Mouse (Mus musculus): ENCODE data around the gene Smtnl1. TPM values are rescaled to one million over a fixed set of nuclear protein-coding genes. Genes with fewer than 3 reads are reported as not detected.

The Smtnl1 gene
- polyA plus RNA-seq, 1 experiment from 2014 or later, result 0.11 TPM

GRCm38 (mm10) chr2:84859991-84860780 is 37.7 kb upstream of the Smtnl1 start:
- H3K27ac ChIP-seq (replicated peaks in 1 of 2; ENCODE audit: control insufficient read depth in 1 of 2, insufficient read depth in 1 of 2, low read depth in 2 of 2, low read length in 2 of 2), result no peak overlapping the region
- no peaks in the 10 kb centered on the region for H3K4me1 ChIP-seq (ENCODE audit: control insufficient read depth in 2 of 2, insufficient read depth in 2 of 2, low read length in 2 of 2)
- H3K4me2 ChIP-seq (ENCODE audit: low read length), result no peak overlapping the region
- no peak overlapping the region for H3K4me3 ChIP-seq (ENCODE audit: control insufficient read depth in 1 of 2, insufficient read depth in 1 of 2, low read depth in 1 of 2, low read length in 2 of 2)
- H3K9me3 ChIP-seq (ENCODE audit: control insufficient read depth, low read length), result no peaks in the 10 kb centered on the region
- 81% methylated on average over 7 of the region's 7 CpGs for WGBS
- H3K9ac ChIP-seq (ENCODE audit: low read length), result no peak overlapping the region
- ATAC-seq (ENCODE audit: insufficient number of reproducible peaks, insufficient read depth, low FRiP score, low read depth), result no peak
- peaks cover under 1% of the 10 kb centered on the region; the same call in 1 of the 2 replicates for H3K27me3 ChIP-seq (ENCODE audit: control insufficient read depth, insufficient read depth, low read length)
- H3K36me3 ChIP-seq (ENCODE audit: control insufficient read depth, insufficient read depth, low read length), result peaks cover 81% of the 10 kb centered on the region

GRCm38 (mm10) chr2:84858551-84858950 is 36.1 kb upstream of the Smtnl1 start:
- Histone ChIP-seq H3K4me3 (ENCODE audit: control insufficient read depth in 1 of 2, insufficient read depth in 1 of 2, low read depth in 1 of 2, low read length in 2 of 2) (no peak overlapping the region), H3K4me1 (ENCODE audit: control insufficient read depth in 2 of 2, insufficient read depth in 2 of 2, low read length in 2 of 2) (no peaks in the 10 kb centered on the region), H3K36me3 (ENCODE audit: control insufficient read depth, insufficient read depth, low read length) (peaks cover 93% of the 10 kb centered on the region), H3K4me2 (ENCODE audit: low read length) (no peak overlapping the region), H3K9ac (ENCODE audit: low read length) (no peak overlapping the region), H3K27me3 (ENCODE audit: control insufficient read depth, insufficient read depth, low read length) (no peaks in the 10 kb centered on the region), H3K27ac (replicated peaks in 1 of 2; ENCODE audit: control insufficient read depth in 1 of 2, insufficient read depth in 1 of 2, low read depth in 2 of 2, low read length in 2 of 2) (no peak overlapping the region), H3K9me3 (ENCODE audit: control insufficient read depth, low read length) (no peaks in the 10 kb centered on the region)
- 96% methylated on average over 1 of the region's 1 CpGs for WGBS
- ATAC-seq (ENCODE audit: insufficient number of reproducible peaks, insufficient read depth, low FRiP score, low read depth), result no peak

- Histone ChIP-seq H3K36me3 (ENCODE audit: control insufficient read depth, insufficient read depth, low read length) (peaks cover 83% of the 10 kb centered on the region), H3K9me3 (ENCODE audit: control insufficient read depth, low read length) (no peaks in the 10 kb centered on the region), H3K4me1 (ENCODE audit: control insufficient read depth in 2 of 2, insufficient read depth in 2 of 2, low read length in 2 of 2) (peaks cover 2 to 5% of the 10 kb centered on the region in 2 experiments; a peak in 3 of 4 replicates), H3K4me3 (ENCODE audit: control insufficient read depth in 1 of 2, insufficient read depth in 1 of 2, low read depth in 1 of 2, low read length in 2 of 2) (no peak overlapping the region), H3K27me3 (ENCODE audit: control insufficient read depth, insufficient read depth, low read length) (no peaks in the 10 kb centered on the region), H3K4me2 (ENCODE audit: low read length) (no peak overlapping the region), H3K27ac (replicated peaks in 1 of 2; ENCODE audit: control insufficient read depth in 1 of 2, insufficient read depth in 1 of 2, low read depth in 2 of 2, low read length in 2 of 2) (no peak overlapping the region), H3K9ac (ENCODE audit: low read length) (no peak overlapping the region)
- no peak for ATAC-seq (ENCODE audit: insufficient number of reproducible peaks, insufficient read depth, low FRiP score, low read depth)
- 53% methylated on average over 2 of the region's 2 CpGs for WGBS
These were observed 33.3 kb upstream of the Smtnl1 start for GRCm38 (mm10) chr2:84855732-84856131.

GRCm38 (mm10) chr2:84851130-84852040 is 28.9 kb upstream of the Smtnl1 start:
- no peak overlapping the region for H3K9ac ChIP-seq (ENCODE audit: low read length)
- H3K4me1 ChIP-seq (ENCODE audit: control insufficient read depth in 2 of 2, insufficient read depth in 2 of 2, low read length in 2 of 2), result peaks cover 10% of the 10 kb centered on the region in 2 experiments
- peak overlapping the region; percentile 49 for H3K4me2 ChIP-seq (ENCODE audit: low read length)
- no peak overlapping the region for H3K27ac ChIP-seq (replicated peaks in 1 of 2; ENCODE audit: control insufficient read depth in 1 of 2, insufficient read depth in 1 of 2, low read depth in 2 of 2, low read length in 2 of 2)
- ATAC-seq (ENCODE audit: insufficient number of reproducible peaks, insufficient read depth, low FRiP score, low read depth), result no peak
- 34% methylated on average over 23 of the region's 23 CpGs for WGBS
- H3K9me3 ChIP-seq (ENCODE audit: control insufficient read depth, low read length), result no peaks in the 10 kb centered on the region
- H3K27me3 ChIP-seq (ENCODE audit: control insufficient read depth, insufficient read depth, low read length), result no peaks in the 10 kb centered on the region
- peaks cover 72% of the 10 kb centered on the region for H3K36me3 ChIP-seq (ENCODE audit: control insufficient read depth, insufficient read depth, low read length)
- 0 out of 4 replicates have a peak overlapping the region, but pooled peaks of 1 of the 2 experiments have one; percentile 11 for H3K4me3 ChIP-seq (ENCODE audit: control insufficient read depth in 1 of 2, insufficient read depth in 1 of 2, low read depth in 1 of 2, low read length in 2 of 2)

- ATAC-seq (ENCODE audit: insufficient number of reproducible peaks, insufficient read depth, low FRiP score, low read depth), result no peak
- Histone ChIP-seq H3K27ac (replicated peaks in 1 of 2; ENCODE audit: control insufficient read depth in 1 of 2, insufficient read depth in 1 of 2, low read depth in 2 of 2, low read length in 2 of 2) (no peak overlapping the region), H3K4me1 (ENCODE audit: control insufficient read depth in 2 of 2, insufficient read depth in 2 of 2, low read length in 2 of 2) (peaks cover 10 to 12% of the 10 kb centered on the region in 2 experiments), H3K9ac (ENCODE audit: low read length) (no peak overlapping the region), H3K4me2 (ENCODE audit: low read length) (peak overlapping the region; percentile 49), H3K4me3 (ENCODE audit: control insufficient read depth in 1 of 2, insufficient read depth in 1 of 2, low read depth in 1 of 2, low read length in 2 of 2) (no peak overlapping the region), H3K27me3 (ENCODE audit: control insufficient read depth, insufficient read depth, low read length) (no peaks in the 10 kb centered on the region), H3K9me3 (ENCODE audit: control insufficient read depth, low read length) (no peaks in the 10 kb centered on the region), H3K36me3 (ENCODE audit: control insufficient read depth, insufficient read depth, low read length) (peaks cover 71% of the 10 kb centered on the region)
- WGBS, result 56% methylated on average over 7 of the region's 7 CpGs
These were observed 28.1 kb upstream of the Smtnl1 start for GRCm38 (mm10) chr2:84850407-84851129.

GRCm38 (mm10) chr2:84845226-84845625 is 22.8 kb upstream of the Smtnl1 start:
- H3K4me1 ChIP-seq (ENCODE audit: control insufficient read depth in 2 of 2, insufficient read depth in 2 of 2, low read length in 2 of 2), result peaks cover 26 to 28% of the 10 kb centered on the region in 2 experiments
- no peak overlapping the region for H3K9ac ChIP-seq (ENCODE audit: low read length)
- 0% methylated on average over 1 of the region's 1 CpGs for WGBS

GRCm38 (mm10) chr2:84843654-84844053 is 21.2 kb upstream of the Smtnl1 start:
- no peaks in the 10 kb centered on the region for H3K9me3 ChIP-seq (ENCODE audit: control insufficient read depth, low read length)
- no peak overlapping the region for H3K4me2 ChIP-seq (ENCODE audit: low read length)
- no peak overlapping the region for H3K4me3 ChIP-seq (ENCODE audit: control insufficient read depth in 1 of 2, insufficient read depth in 1 of 2, low read depth in 1 of 2, low read length in 2 of 2)
- peaks cover 23 to 34% of the 10 kb centered on the region in 2 experiments for H3K4me1 ChIP-seq (ENCODE audit: control insufficient read depth in 2 of 2, insufficient read depth in 2 of 2, low read length in 2 of 2)
- no peak for ATAC-seq (ENCODE audit: insufficient number of reproducible peaks, insufficient read depth, low FRiP score, low read depth)
- no peak overlapping the region for H3K27ac ChIP-seq (replicated peaks in 1 of 2; ENCODE audit: control insufficient read depth in 1 of 2, insufficient read depth in 1 of 2, low read depth in 2 of 2, low read length in 2 of 2)
- 79% methylated on average over 6 of the region's 6 CpGs for WGBS
- no peak overlapping the region for H3K9ac ChIP-seq (ENCODE audit: low read length)
- H3K27me3 ChIP-seq (ENCODE audit: control insufficient read depth, insufficient read depth, low read length), result peaks cover 3% of the 10 kb centered on the region; the same call in 1 of the 2 replicates
- peaks cover 26% of the 10 kb centered on the region for H3K36me3 ChIP-seq (ENCODE audit: control insufficient read depth, insufficient read depth, low read length)

More at GRCm38 (mm10) chr2:84845226-84845625, 22.8 kb upstream of the Smtnl1 start:
- H3K4me2 ChIP-seq (ENCODE audit: low read length), result no peak overlapping the region
- no peak overlapping the region for H3K27ac ChIP-seq (replicated peaks in 1 of 2; ENCODE audit: control insufficient read depth in 1 of 2, insufficient read depth in 1 of 2, low read depth in 2 of 2, low read length in 2 of 2)
- no peak for ATAC-seq (ENCODE audit: insufficient number of reproducible peaks, insufficient read depth, low FRiP score, low read depth)
- no peaks in the 10 kb centered on the region for H3K9me3 ChIP-seq (ENCODE audit: control insufficient read depth, low read length)
- H3K27me3 ChIP-seq (ENCODE audit: control insufficient read depth, insufficient read depth, low read length), result no peaks in the 10 kb centered on the region
- H3K36me3 ChIP-seq (ENCODE audit: control insufficient read depth, insufficient read depth, low read length), result peaks cover 42% of the 10 kb centered on the region
- H3K4me3 ChIP-seq (ENCODE audit: control insufficient read depth in 1 of 2, insufficient read depth in 1 of 2, low read depth in 1 of 2, low read length in 2 of 2), result no peak overlapping the region

All from heart, embryonic 14.5 days (tissue).